Mouse (Mus musculus) lung, postnatal 10 days (tissue): ENCODE data around the gene 4930519G04Rik.
A peak's percentile ranks its signal among the peaks of the same experiment; 100 is the strongest.
"Not testable (repeated sequence)": the region's sequence is repeated elsewhere in the genome, so short reads cannot be mapped to it uniquely, and the experiment has no call there.

Experiments
- DNase-seq: peaks from one replicate; pipeline ENCODE4 v3.0.0; 2021

The 4930519G04Rik gene

DNA sequence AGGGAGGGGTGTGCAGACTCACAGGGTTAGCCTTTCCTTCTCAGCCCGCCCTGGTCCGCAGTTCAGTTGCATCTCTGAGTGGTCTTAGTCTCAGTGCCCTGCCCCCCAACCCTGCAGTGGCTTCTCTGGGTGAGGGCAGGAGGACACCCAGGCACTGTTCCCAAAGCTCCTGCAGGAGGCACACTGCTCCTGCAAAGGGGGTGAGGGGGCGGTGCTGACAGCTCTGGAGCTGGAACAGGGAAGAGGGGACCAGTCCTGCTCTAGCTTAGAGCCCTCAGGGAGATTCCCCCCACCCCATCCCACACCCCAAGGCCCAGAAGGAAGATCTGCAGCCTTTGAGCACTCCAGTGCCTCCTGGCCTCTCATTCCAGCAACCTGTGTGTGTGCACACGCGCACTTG is 10.8 kb upstream of the 4930519G04Rik start:
- DNase-seq, result no peak

DNA sequence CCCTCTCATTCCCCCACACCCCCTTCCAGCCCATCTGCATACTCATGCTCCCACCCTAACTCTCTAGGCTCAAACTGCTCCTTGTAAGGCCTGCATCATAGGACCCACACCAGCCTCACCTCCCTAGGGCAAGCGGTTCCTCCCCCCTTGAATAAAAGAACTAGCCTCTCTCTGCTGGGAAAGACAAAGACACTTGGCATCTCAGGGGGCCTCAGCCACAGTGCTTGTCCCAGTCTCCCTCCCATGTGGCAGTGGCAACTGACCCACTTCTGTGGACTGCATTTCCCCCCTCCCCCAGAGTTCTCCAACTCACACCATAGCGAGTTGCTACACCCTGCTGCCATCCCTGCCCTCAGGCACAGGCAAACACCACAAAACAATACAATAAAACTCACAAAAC is 9.1 kb upstream of the 4930519G04Rik start:
- DNase-seq, result not testable (repeated sequence)

DNA sequence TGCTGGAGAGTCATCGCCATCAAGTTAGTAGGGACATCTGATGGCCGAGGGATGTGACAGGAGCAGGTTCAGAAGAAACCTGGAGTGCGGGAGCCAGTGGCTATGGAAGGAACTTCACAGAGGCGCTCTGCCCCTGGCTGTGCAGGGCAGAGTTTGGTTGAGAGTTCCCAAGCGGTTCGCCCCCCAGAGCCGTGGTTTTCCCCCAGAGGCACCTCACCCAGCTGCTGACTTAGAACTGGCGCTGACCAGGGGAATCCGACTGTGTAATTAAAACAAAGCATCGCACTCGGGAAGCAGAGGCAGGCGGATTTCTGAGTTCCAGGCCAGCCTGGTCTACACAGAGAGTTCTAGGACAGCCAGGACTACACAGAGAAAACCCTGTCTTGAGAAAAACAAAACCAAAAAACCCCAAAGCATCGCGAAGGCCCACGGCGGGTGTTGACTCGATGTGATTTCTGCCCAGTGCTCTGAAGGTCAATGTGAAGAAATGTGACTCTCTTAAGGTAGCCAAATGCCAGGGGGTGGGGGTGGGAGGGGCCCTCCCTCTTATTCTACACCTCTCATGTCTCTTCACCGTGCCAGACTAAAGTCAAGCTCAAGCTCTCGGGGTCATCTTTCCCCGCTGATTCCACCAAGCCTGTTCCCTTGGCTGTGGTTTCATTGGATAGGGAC is 1.8 kb upstream of the 4930519G04Rik start:
- DNase-seq, result no peak

DNA sequence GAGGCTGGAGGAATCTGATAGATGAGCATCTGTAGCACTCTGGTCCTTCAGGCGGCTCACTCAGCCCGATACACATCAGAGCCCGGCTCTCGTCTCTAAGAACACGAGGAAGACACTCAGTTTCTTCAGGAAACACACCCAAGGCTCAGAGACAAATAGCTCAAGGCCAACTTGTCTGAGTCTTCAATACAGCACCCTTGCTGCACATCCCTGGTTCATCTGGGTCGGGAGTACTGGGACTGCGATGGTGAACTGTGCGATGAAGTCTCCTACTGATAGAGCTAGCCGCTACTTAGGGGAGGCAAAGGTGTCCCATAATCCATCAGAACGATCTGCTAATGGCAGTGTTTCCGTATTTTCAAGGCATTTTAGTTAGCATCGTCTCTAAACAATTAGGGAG is 5.1 kb downstream of the 4930519G04Rik start, which contains the start of gene Gm9936:
TSS of gene Gm9936 (minus strand) at position 101 of the 400 bp plus-strand sequence.
- no peak for DNase-seq

DNA sequence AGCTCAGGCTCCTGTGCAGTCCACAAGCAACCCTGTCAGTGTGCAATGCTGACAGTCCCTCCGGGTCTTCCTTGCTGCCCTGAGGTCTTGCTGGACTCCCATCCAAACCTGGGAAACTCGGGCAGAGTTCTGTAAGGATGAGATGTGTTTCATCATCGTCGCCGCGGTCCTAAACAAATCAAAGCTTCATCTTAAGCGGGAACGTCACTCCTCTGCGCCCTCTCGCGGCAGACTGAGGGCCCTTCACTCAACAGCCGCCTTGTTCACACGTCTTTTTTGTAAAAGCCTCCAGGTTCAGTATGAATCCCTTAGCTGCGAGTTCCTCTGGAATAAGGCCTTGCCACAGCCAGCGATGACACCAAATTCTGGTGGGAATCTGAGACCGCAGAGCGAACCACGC is 5.8 kb downstream of the 4930519G04Rik start:
- DNase-seq, result peak; percentile 82

DNA sequence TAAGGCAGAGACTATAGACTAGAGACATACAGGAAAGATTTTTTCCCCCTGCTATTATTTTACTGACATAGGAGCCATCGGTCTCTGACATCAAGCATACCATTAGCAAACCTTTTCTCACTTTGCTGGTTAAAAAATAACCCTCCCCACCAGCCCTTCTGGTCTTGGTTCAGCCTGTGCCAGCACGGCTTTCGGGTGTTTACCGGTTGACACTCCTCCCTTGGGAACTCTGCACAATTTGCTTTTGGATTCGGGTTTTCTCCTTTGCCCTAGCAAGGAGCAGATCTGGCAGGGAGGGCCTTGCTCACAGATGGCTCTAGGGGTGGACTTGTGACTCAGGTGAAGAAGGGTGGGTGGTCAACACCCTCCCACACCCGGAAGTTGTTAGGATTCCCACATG is 8.3 kb downstream of the 4930519G04Rik start:
- no peak for DNase-seq

DNA sequence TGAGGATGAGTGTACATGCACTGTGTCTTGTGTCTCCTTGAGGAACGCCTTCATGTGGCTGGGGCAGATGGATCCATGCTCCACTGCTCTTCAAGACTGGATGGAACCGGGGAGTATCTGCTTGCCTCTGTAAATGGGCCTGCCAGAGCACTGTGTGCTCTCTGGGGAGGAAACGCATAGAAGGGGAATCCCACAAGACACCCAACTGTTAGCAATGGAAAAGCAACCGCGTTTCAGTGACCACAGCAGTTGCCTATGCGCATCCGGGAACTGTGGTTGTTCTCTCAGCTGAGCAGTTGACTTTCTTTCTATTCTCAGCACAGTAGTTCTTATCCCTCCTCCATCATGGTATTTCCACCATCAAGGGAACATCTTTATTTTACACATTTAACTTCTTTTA is 11.3 kb downstream of the 4930519G04Rik start:
- no peak for DNase-seq

DNA sequence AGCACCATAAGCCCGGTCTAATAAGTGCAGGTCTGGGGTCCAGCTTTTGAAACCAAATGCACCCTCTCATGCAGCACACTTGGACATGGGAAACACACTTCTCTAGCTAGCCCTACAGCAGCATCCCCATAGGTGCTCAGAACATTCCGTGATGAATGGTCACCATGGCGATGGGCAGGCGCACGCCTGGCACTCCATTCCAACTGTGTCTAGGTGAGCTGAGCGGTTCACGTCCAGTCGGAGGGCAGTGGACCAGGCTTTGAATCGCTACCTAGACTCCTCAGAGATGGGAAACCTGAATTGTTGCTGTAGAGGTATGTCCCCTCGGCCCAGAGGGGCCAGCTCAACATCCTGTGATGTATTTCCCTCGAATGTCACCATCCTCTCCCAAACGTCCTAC is 11.8 kb downstream of the 4930519G04Rik start:
- no peak for DNase-seq

DNA sequence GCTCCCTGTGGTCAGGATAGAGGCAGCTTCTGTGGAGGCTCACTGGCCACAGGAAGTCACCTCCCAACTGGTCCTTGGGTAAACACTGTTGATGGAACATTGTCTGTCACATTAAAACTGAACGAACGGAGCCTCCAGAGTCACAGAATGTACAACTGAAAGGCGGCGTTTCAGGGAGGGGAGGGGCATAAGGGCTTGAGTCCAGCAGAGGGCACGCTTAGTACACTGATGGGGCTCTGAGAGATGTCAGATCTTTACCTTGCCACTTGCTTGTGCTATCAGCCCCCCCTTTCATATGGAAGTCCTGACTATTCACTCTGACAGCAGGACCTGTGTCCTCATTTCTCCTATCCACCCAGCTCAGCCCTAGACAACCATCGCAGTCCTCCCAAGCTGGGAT is 22.4 kb downstream of the 4930519G04Rik start:
- peak; percentile 41 for DNase-seq

DNA sequence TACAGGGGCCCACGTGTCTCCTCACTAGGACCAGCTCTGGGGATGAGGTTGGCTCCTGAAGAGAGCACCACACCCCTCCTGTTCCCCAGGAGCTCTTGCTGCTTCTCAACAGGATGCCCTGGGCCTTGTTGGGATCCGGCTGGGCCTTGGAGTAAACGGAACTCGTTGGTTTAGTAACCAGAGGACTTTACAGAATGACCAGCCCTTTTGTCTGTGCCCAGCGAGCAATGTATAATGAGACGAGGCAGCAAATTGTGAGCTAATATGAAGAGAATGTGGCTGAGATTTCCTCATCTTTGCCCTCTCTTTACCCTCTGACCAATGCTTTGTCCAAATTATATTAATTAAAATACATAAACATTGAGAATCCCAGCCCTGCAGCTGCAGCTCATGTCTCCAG is 22.9 kb downstream of the 4930519G04Rik start:
- no peak for DNase-seq

DNA sequence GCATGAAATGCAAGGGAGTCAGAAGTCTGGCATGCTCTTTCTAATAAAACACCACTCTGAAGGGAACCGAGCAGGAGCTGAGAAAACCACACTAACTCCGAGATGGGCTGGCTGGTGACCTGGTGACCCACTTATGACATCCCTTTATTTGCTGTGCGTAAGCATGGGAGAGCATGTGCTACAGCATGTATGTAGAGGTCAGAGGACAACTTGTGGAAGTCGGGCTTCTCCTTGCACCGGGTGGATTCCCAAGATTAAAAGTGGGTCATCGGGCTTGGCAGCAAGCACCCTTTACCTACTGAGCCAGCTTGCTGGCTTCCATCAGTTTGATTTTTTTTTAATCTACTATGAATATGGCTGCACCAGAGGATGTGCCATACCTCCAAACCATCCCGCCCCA is 24.0 kb downstream of the 4930519G04Rik start:
- DNase-seq, result no peak

DNA sequence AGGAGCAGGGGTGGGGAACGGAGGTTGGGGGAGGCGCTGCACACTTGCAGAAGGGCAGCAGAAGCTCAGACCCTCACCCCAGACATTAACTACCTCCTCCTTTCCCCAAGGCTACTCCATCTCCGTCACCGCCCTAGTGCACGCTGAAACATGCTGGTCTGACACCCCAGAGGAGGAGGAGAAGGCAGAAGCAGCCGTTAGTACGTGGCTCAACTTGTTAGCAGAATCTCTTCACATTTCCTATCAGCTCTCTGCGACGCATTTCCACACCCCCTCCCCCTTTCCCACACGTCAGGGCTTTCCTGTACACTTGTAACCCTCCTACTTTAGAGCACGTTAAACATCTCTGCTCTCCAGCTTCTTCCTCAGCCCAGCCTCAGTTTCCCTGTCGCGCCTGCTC is 25.9 kb downstream of the 4930519G04Rik start:
- no peak for DNase-seq

DNA sequence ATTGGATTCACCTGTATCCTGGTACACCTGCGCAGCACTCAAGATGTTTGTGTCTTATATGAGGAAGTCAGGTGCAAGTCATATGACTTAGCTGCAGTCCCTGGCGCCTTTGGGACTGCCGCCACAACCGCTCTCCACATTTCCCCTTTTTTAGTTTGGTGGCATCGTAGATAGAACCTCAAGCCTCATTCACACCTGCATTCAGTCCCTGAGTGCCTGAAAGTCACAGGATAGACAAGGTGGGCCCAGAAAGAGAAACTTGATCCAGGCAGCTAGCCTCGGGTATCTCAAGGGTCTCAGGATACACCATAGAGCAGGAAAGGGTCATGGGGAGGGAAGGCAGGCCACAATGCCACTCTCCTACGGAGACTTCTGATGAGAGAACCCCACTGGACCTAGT is 28.9 kb downstream of the 4930519G04Rik start:
- DNase-seq, result not testable (repeated sequence)

DNA sequence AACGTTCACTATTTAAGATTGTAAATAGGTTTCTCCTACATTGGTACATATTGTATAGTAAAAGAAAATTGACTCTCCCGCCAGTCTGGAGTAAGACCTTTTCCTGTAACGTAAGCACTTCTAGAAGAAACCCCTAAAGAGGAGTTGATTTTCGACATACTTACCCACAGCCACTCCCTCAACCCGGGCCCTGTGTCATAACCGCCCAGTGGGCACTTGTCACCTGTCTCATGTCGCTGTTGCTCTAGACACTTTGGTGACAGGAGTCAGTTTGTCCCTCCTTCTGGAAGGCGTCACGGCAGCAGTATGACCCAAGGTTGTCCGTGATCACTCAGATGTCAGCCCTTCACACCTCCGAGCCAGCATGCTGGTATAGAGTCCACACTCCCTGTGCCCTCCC is 29.6 kb downstream of the 4930519G04Rik start:
- DNase-seq, result no peak

DNA sequence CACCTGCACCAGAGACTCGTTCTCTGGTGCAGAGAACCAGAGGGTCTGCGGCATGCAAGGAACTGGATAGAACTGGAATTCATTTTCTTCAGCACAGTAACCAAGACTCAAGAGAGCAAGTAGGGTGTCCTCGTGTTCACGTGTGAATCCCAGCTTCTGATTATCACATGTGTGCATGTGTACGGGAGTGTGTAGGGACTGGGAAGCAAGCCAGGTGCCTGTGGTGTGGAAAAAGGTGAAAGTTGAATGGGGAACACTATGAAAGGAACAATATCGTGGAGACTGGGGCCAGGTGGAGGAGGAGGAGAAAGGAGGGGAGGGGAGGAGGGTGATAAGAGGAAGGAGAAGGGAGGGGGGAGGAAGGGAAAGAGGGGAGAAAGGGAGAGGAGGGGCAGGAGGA is 33.3 kb downstream of the 4930519G04Rik start:
- DNase-seq, result no peak

DNA sequence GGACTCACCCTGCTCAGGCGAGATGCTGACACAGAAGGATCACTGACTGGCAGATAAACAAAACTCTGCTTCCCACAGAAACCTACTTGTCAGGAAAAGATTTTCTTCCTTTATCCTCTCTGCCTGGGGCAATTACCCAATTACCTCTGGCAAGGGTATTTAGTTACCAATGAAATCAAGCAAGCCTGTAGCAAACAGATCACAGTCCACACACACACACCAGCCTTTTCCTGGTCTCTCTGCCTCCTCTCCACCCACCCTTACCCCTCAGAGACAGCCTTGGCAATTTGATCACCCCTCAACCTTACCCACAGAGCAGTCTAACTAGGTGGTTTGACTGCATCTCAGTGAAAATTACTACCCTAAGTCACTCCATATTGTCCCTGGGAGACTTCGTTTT is 35.5 kb downstream of the 4930519G04Rik start:
- no peak for DNase-seq

DNA sequence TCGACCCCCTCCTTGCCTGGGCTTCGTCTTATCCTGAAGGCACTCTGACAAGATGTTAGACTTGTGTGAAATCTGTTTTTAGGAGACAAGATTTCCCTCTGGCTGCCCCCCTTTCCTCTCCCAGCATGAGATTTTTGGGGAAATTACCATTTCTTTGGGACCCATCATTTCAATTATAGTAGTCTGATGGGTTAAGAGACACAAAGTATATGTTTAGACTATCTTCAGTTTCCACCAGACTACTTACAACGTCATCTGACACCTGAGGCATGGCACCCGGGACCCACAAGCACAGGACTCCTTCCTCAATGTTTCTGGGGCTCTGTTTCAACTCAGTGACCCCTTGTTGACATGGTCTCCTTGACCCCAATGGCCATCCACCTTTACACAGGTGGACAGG is 42.1 kb downstream of the 4930519G04Rik start:
- DNase-seq, result no peak

DNA sequence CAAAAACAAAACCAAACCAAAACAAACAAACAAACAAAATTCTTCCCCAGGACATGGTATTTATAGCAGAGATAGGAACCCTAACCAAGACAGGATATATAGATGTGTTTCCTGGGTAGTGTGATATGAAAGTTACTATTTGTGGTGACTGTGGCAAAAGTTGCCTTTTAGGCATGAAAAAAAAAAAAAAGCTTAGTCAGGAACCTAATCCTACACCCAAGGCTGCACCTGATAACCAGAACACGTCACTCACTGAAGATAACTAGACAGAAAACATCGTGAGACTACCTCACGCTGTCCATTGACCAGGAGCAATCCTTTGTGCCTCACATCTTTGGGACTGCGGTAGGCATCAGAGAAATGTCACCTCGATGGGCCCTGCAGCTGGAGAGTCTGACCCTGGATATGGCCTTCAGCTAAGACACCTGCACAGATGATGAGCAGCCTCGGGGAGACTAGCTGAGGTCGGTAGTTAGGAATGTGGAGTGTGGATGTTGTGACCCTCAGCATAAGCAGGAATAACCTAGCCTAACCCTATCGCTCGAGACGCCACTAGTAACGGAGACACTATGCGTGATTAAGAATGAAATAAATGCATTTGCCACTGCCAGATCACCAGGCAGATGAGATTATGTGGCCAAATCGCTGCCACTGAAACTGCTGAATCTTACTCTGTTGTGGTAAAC is 43.4 kb downstream of the 4930519G04Rik start, which contains the start of gene Oasl2:
TSS of gene Oasl2 (plus strand) at position 249 of the 686 bp plus-strand sequence.
- no peak for DNase-seq

DNA sequence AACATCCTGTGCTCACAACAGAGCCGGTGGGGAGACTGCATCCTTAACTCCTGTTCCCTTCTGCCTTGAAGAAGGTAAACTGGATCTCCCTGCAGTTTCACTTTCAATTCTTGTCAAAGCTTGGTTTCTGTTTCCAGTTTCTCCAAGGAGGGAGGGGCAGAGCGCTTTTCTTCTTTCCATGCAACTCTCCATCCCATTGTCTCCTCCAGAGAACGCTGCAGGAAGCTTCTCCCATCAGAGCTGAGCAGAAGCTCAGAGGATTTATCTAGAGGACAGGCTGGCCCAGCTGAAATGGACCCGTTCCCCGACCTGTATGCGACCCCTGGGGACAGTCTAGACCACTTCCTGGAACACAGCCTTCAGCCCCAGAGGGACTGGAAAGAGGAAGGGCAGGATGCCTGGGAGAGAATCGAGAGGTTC is 43.9 kb downstream of the 4930519G04Rik start:
- DNase-seq, result peak; percentile 47

DNA sequence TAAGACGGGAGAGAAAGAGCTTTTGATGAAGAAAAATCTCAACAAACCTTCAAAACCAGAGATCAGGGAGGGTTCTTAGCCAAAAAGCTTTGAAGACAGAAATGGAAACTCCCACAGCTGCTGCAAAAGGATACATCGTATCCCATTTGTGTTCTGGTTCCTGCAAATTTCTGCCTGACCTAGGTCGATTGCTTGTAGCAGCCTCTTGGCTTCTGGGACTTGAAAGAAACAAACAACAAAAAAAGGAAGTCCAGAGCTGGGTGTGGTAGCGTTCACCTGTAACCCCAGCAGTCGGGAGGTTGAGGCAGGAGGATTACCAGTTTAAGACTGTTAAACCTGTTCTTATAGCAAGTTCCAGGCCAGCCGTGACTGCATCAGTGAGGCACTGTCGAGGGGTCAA is 45.4 kb downstream of the 4930519G04Rik start:
- DNase-seq, result no peak

DNA sequence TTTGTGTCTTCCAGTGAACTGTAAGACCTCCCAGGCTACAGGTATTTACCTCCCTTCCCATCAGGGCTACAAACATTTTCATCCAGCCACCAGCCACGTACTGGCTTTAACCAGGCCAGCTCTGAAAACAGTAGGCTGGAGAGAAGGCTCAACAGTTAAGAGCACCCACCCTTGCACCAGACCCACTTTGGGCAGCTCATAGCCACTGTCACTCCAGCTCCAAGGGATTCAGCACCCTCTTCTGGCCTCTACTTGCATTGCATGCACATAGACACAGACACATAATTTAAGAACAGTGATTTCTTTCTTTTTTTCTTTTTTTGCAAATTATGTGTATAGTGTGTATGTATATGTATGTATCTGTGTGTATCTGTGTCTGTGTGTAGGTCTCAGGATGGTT is 48.9 kb downstream of the 4930519G04Rik start:
- peak; percentile 61 for DNase-seq

DNA sequence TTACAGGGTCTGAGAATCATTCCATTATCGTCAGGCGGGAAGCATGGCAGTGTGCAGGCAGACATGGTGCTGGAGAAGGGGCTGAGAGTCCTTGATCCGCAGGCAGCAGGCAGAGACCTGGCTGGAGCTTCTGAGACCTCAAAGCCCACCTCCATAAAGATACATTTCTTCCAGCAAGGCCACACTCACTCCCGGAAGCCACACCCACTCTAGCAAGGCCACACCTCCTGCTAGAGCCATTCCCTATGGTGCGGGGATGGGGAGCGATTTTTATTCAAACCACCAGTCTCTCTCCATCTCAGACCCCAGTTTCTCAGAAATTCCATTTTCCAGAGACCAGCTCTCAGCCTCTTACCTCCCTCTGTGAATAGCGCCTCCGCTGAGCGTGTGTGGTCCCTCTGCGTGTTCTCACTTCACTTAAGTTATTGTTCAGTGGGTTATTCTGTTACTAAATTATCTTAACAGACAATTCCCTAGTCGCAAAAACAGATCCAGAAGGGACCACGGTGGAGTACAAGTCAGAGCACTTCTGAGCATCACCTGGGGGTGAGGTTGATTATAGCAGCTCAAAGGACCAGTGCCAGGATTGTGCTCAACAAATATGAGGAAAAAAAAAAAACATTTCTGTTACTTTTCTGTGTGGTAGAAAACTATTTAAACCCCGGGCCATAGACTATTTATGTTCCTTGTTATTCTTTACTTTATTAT is 55.3 kb downstream of the 4930519G04Rik start:
- DNase-seq, result no peak

DNA sequence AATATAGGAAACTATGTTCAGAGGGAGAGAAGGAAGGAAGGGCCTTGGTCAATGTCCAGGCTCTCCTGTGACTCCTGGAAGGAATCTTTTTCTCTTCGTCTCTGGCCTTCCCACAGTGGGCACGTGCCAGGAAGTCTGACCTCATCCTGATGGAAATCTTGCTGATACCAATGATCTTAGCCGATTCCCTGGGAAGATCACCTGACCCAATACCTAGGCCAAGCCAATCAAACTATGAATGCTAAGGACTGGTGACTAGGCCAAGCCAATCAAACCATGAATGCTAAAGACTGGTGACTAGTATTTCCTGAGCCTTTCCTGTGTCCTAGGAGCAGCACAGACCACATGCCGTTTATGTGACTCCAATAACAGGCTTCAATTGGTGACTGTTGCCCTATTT is 60.2 kb downstream of the 4930519G04Rik start:
- DNase-seq, result no peak

DNA sequence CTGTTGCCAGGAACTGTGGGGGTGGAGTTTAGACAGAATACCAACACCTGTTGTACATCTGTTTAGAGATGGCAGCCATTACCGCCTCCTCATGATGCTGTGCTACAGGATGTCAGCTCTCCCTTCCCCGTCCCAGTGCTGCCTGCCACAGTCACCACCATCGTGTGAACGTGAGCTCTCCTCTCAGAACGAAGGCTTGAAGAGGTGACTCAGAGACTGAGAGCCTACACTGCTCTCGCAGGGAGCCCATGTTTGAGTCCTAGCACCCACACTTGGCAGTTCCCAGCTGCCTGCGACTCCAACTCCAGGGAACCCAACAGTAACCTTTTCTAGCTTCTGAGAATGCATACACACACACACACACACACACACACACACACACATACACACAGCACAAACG is 61.4 kb downstream of the 4930519G04Rik start:
- DNase-seq, result no peak
